8 mouse cellular contexts compared by ENCODE assay signal in the genomic region with DNA sequence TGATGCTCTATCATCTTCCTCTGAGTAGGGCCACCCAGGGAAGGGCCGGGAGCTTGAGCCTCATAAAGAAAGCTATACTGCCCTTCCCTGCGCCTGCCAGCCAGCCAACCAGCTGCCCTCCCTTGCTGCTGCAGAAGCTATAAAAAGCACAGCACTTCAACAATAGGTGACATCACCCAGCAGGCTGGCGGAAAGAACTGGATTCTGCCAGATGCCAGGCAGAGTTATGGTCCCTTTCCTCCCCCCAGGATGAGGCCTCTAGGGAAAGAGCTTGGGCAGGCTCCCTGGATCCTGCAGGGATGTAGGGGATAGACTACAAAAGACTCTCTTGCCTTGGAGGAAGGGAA.
A peak's percentile ranks its signal among the peaks of the same experiment; 100 is the strongest.
DNase-seq lines count a peak whose midpoint lies in the region; ATAC-seq and TF ChIP-seq lines count a peak whose summit lies in the region.

No protein-coding gene starts in this region.

- H3K4me3 ChIP-seq in embryonic facial prominence, embryonic 11.5 days (ENCODE audit: low read depth, low read length): no peak overlapping the region
- H3K4me3 ChIP-seq in heart, postnatal 0 days (ENCODE audit: low read depth, low read length): no peak overlapping the region

- DNase-seq in ZHBTc4 (ENCODE audit: low read depth, low spot score): peak; percentile 56
- DNase-seq in embryonic facial prominence, embryonic 11.5 days (ENCODE audit: low spot score): peak; percentile 22
- DNase-seq in heart, postnatal 0 days (ENCODE audit: low spot score): peak; percentile 93
- peak; percentile 55 to 74 for DNase-seq in kidney, postnatal 36 days
- peak; percentile 63 for DNase-seq in lung, postnatal 14 days
- DNase-seq in right cerebral cortex, postnatal 4 days: peak; percentile 45
- DNase-seq in spleen, postnatal 4 days (ENCODE audit: low spot score in 2 of 2): no peak

- no peaks in the 10 kb centered on the region for H3K36me3 ChIP-seq in embryonic facial prominence, embryonic 11.5 days (replicated peaks; ENCODE audit: control insufficient read depth, insufficient read depth, low read depth, low read length)
- H3K36me3 ChIP-seq in heart, postnatal 0 days (replicated peaks; ENCODE audit: control insufficient read depth, insufficient read depth, low read length): no peaks in the 10 kb centered on the region

- no peak overlapping the region for H3K4me2 ChIP-seq in embryonic facial prominence, embryonic 11.5 days (ENCODE audit: low read depth, low read length)
- no peak overlapping the region for H3K4me2 ChIP-seq in heart, postnatal 0 days (ENCODE audit: low read depth, low read length)

- no peaks in the 10 kb centered on the region for H3K27me3 ChIP-seq in embryonic facial prominence, embryonic 11.5 days (ENCODE audit: control insufficient read depth, insufficient read depth, low read length)
- H3K27me3 ChIP-seq in heart, postnatal 0 days (ENCODE audit: control insufficient read depth, insufficient read depth, low read length): no peaks in the 10 kb centered on the region

- ATAC-seq in embryonic facial prominence, embryonic 11.5 days (replicated peaks; ENCODE audit: insufficient number of reproducible peaks, low FRiP score, low TSS enrichment, low read depth): no peak; the same call in 1 of the 2 replicates
- peak; percentile 76 for ATAC-seq in heart, postnatal 0 days (ENCODE audit: insufficient read depth, low read depth)
- no peak for ATAC-seq in megakaryocyte progenitor cell, adult 5-6 weeks (replicated peaks; ENCODE audit: poor library complexity)

- TF ChIP-seq EP300 in heart, postnatal 0 days (IDR thresholded peaks at IDR 0.05; ENCODE audit: low read depth): peak; percentile 81

- no peaks in the 10 kb centered on the region for H3K4me1 ChIP-seq in embryonic facial prominence, embryonic 11.5 days (ENCODE audit: control insufficient read depth, insufficient read depth, low read length)
- H3K4me1 ChIP-seq in heart, postnatal 0 days (ENCODE audit: control insufficient read depth, insufficient read depth): peaks cover 27% of the 10 kb centered on the region

- H3K9me3 ChIP-seq in embryonic facial prominence, embryonic 11.5 days (replicated peaks; ENCODE audit: control insufficient read depth, low read length): no peaks in the 10 kb centered on the region
- no peaks in the 10 kb centered on the region for H3K9me3 ChIP-seq in heart, postnatal 0 days (replicated peaks; ENCODE audit: control insufficient read depth, low read length)

- no peak for TF ChIP-seq CTCF in heart, postnatal 0 days (IDR thresholded peaks at IDR 0.05; ENCODE audit: low read depth)

- WGBS in embryonic facial prominence, embryonic 11.5 days: 66% methylated on average over 3 of the region's 3 CpGs
- 10% methylated on average over 3 of the region's 3 CpGs for WGBS in heart, postnatal 0 days

- no peak overlapping the region for H3K27ac ChIP-seq in embryonic facial prominence, embryonic 11.5 days (replicated peaks; ENCODE audit: low read depth, low read length)
- H3K27ac ChIP-seq in heart, postnatal 0 days (ENCODE audit: low read depth): peak overlapping the region; percentile 97

- no peak overlapping the region for H3K9ac ChIP-seq in embryonic facial prominence, embryonic 11.5 days (replicated peaks; ENCODE audit: low read length)
- H3K9ac ChIP-seq in heart, postnatal 0 days (replicated peaks; ENCODE audit: low read depth, low read length): peak overlapping the region; percentile 47

Comparison
In these comparisons a context has a peak if more than half of its experiments do, and no peak if none do; other contexts are left out.
1. DNase-seq: peak in ZHBTc4 (single experiment), embryonic facial prominence, embryonic 11.5 days (single experiment), heart, postnatal 0 days (single experiment), kidney, postnatal 36 days (2 of 2), lung, postnatal 14 days (single experiment) and right cerebral cortex, postnatal 4 days (single experiment); none in spleen, postnatal 4 days (0 of 2).